Mouse (Mus musculus): ENCODE measurements around the gene Hamp2.

- TF ChIP-seq CTCF (IDR thresholded peaks at IDR 0.05; ENCODE audit: extremely low read depth, insufficient read depth, insufficient read length, insufficient replicate concordance) = no peak
- no peak for TF ChIP-seq POLR2A (IDR thresholded peaks at IDR 0.05; ENCODE audit: low read depth, low read length)
These were observed 7.3 kb downstream of the Hamp2 start for GRCm38 (mm10) chr7:30917219-30917618.

All from spleen, adult 2 months (tissue).